8 mouse cellular contexts compared by ENCODE assay signal in the genomic region with DNA sequence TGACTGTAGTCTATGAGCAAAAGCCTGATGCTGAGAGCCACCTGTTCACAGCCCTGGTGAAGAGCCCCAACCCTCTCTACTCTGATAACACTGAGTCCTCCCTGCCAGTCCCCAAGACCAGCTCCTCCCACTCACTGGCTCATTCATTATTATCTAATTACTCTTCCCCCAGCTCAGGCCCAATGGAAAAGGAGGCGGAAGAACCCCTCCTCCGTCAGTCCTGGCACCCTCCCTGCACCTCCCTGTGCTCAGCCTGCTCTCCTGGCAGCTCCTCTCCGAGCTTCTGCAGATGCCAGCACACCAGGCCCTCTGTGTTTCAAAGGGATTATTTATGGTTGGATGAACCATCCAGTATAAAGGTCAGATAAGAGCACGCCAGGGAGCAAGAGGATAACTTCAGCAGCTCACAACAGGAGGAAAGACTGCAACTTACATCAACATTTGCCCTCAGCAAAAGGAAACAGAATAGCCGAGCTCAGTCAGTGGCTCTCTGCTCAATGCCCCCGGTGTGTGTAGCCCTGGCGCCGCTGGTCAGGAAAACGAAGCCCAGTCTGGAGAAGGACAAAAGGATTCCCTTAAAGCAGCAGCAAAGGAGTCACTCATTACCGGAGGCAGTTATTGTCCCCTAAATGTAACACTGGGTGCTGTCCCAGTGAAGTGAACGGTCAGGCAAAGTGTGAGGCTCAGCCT. TPM values are rescaled to one million over a fixed set of nuclear protein-coding genes. Genes with fewer than 3 reads are reported as not detected.
A peak's percentile ranks its signal among the peaks of the same experiment; 100 is the strongest.
DNase-seq lines count a peak whose midpoint lies in the region; ATAC-seq lines count a peak whose summit lies in the region.

No protein-coding gene starts in this region.

- H3K27ac ChIP-seq in heart, embryonic 13.5 days (replicated peaks), result peak overlapping the region; percentile 91
- H3K27ac ChIP-seq in kidney, embryonic 14.5 days (ENCODE audit: low read depth, low read length), result 0 out of 2 replicates have a peak overlapping the region, but pooled peaks have one; percentile 2
- peak overlapping the region; percentile 65 for H3K27ac ChIP-seq in liver, embryonic 12.5 days

- H3K27me3 ChIP-seq in erythroblast, embryonic 14.5 days (ENCODE audit: control insufficient read depth), result no peaks in the 10 kb centered on the region
- no peaks in the 10 kb centered on the region for H3K27me3 ChIP-seq in heart, embryonic 13.5 days (replicated peaks)
- no peaks in the 10 kb centered on the region for H3K27me3 ChIP-seq in kidney, embryonic 14.5 days (ENCODE audit: control insufficient read depth, insufficient read depth, low read length)
- no peaks in the 10 kb centered on the region for H3K27me3 ChIP-seq in liver, embryonic 12.5 days (replicated peaks)

- H3K9me3 ChIP-seq in erythroblast, embryonic 14.5 days (ENCODE audit: control insufficient read depth, low read length), result no peaks in the 10 kb centered on the region
- no peaks in the 10 kb centered on the region for H3K9me3 ChIP-seq in heart, embryonic 13.5 days
- no peaks in the 10 kb centered on the region for H3K9me3 ChIP-seq in kidney, embryonic 14.5 days (ENCODE audit: control insufficient read depth, low read length)
- H3K9me3 ChIP-seq in liver, embryonic 12.5 days (replicated peaks), result no peaks in the 10 kb centered on the region

- peaks cover 45% of the 10 kb centered on the region for H3K4me1 ChIP-seq in erythroblast, embryonic 14.5 days (ENCODE audit: control insufficient read depth)
- peaks cover 50% of the 10 kb centered on the region for H3K4me1 ChIP-seq in heart, embryonic 13.5 days
- H3K4me1 ChIP-seq in kidney, embryonic 14.5 days (ENCODE audit: control insufficient read depth, insufficient read depth, low read length), result peaks cover 27% of the 10 kb centered on the region
- H3K4me1 ChIP-seq in liver, embryonic 12.5 days, result peaks cover 56% of the 10 kb centered on the region

- peak overlapping the region; percentile 22 for H3K4me3 ChIP-seq in erythroblast, embryonic 14.5 days (replicated peaks)
- no peak overlapping the region for H3K4me3 ChIP-seq in heart, embryonic 13.5 days
- no peak overlapping the region for H3K4me3 ChIP-seq in kidney, embryonic 14.5 days (ENCODE audit: low read length)
- H3K4me3 ChIP-seq in liver, embryonic 12.5 days, result no peak overlapping the region

- peak overlapping the region; percentile 72 for H3K9ac ChIP-seq in heart, embryonic 13.5 days
- no peak overlapping the region for H3K9ac ChIP-seq in kidney, embryonic 14.5 days (ENCODE audit: low read depth, low read length)
- H3K9ac ChIP-seq in liver, embryonic 12.5 days, result no peak overlapping the region

- no peak for ATAC-seq in heart, embryonic 13.5 days (ENCODE audit: extremely low read depth, insufficient number of reproducible peaks, low FRiP score, low TSS enrichment)
- ATAC-seq in kidney, embryonic 14.5 days (ENCODE audit: low FRiP score, low TSS enrichment), result peak; percentile 84
- peak; percentile 94 for ATAC-seq in liver, embryonic 12.5 days

- WGBS in heart, embryonic 13.5 days, result 23% methylated on average over 11 of the region's 11 CpGs
- WGBS in kidney, embryonic 14.5 days, result 26% methylated on average over 11 of the region's 11 CpGs
- 47% methylated on average over 11 of the region's 11 CpGs for WGBS in liver, embryonic 12.5 days (ENCODE audit: insufficient replicate concordance)

- H3K36me3 ChIP-seq in erythroblast, embryonic 14.5 days (ENCODE audit: control insufficient read depth), result peaks cover 6% of the 10 kb centered on the region; the same call in 1 of the 2 replicates
- no peaks in the 10 kb centered on the region for H3K36me3 ChIP-seq in heart, embryonic 13.5 days
- H3K36me3 ChIP-seq in kidney, embryonic 14.5 days (ENCODE audit: control insufficient read depth, insufficient read depth, low read length), result no peaks in the 10 kb centered on the region
- 0 out of 2 replicates have a peak, but pooled peaks cover 6% of the 10 kb centered on the region for H3K36me3 ChIP-seq in liver, embryonic 12.5 days

- peak; percentile 96 for DNase-seq in Muller cell, postnatal 12 days (ENCODE audit: inconsistent ontology term)
- peak; percentile 81 to 88 for DNase-seq in adrenal gland, postnatal 36 days
- DNase-seq in retina, postnatal 7 days (ENCODE audit: low read depth, low spot score), result peak; percentile 36
- no peak for DNase-seq in thymus, postnatal 10 days (ENCODE audit: low spot score in 2 of 2)

- H3K4me2 ChIP-seq in heart, embryonic 13.5 days, result peak overlapping the region; percentile 38
- H3K4me2 ChIP-seq in kidney, embryonic 14.5 days (replicated peaks; ENCODE audit: low read depth, low read length), result no peak overlapping the region
- peak overlapping the region; percentile 46 for H3K4me2 ChIP-seq in liver, embryonic 12.5 days

RNA-seq across cellular contexts. Expression of a gene that starts 16.4 kb away (rescaled TPM):
- total RNA-seq in adrenal gland, postnatal 36 days (2021), result 10 to 100 TPM; 12.4 to 15.7 TPM
- polyA plus RNA-seq in erythroblast, embryonic 14.5 days (2012), result 0.56 and 0.76 TPM in 2 replicates
- polyA plus RNA-seq in heart, embryonic 13.5 days (2015; fragmentation: Nextera tagmentation; extraction: Ambion mirVana), result 13.0 and 13.9 TPM in 2 replicates
- polyA plus RNA-seq in kidney, embryonic 14.5 days (2014; fragmentation: Nextera tagmentation; extraction: Ambion mirVana), result 11.3 and 20.2 TPM in 2 replicates
- 10.8 TPM in 2 replicates for polyA plus RNA-seq in liver, embryonic 12.5 days (2016; fragmentation: Nextera tagmentation; extraction: Ambion mirVana)

Comparison
In these comparisons a context has a peak if more than half of its experiments do, and no peak if none do; other contexts are left out.
1. DNase-seq: peak in Muller cell, postnatal 12 days (single experiment), adrenal gland, postnatal 36 days (2 of 2) and retina, postnatal 7 days (single experiment); none in thymus, postnatal 10 days (0 of 2).
2. H3K27ac ChIP-seq: peak in every context shown above with its lines; median percentile 91 in heart, embryonic 13.5 days; 65 in liver, embryonic 12.5 days; 2 in kidney, embryonic 14.5 days.